Mouse (Mus musculus): Measurements from ENCODE around the gene Mb21d2.

The Mb21d2 gene

DNA sequence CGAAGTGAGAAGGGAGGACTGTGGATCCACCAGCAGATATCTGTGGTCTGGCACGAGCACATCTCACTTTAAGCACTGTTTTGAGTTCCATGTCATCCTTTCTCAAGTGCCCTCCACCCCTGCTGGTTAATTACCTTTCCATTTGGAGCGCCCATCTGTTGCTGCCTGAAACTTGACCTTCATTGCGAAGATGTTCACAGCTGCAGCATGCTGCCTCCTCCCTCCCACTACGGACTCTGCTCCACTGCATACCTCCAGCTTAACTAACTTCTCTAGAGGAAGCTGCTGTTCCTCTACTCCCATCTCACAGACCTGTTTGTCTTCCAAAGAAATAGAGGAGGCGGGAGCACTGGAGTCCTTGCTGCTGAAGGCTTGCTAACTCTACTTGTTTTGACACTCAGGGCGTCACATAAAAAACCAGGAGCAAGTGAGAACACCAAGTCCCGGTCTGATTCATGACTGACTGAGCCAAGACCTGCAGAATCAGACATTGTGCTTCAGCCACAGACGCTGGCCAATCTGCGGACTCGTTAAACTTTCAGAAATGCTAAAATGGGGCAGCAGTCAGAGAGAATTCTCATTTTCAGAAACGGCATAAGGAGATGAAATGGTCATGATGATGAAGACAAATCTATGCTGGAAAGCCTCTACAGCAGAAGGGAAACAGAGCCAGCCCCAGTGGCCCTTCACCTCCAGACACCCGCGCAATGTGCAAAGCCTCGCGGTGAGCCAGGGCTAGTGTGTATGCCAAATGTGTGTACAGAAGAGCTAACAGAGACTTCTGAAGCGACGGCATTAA is 71.1 kb downstream of the Mb21d2 start:
- no peak for DNase-seq

DNA sequence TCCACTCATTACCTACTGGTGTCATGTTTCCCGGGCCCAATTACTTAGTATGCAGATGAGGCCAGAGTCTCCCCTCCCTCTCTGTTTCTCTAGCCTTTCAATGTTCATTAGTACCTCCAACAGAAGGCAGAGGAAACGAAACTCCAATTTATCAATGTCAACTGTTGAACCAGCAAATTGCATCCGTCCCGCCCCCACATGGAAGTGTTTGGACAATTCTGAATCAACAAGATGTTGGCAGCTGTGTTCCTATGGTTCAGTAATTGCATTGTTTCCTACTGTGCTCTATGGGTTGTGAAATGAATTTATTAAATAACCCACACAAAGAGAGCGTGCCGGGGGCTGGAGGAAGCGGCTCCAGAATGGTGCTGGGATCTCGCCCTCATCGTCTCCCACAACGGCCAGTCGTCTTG is 78.1 kb downstream of the Mb21d2 start:
- peak; percentile 60 for DNase-seq

DNA sequence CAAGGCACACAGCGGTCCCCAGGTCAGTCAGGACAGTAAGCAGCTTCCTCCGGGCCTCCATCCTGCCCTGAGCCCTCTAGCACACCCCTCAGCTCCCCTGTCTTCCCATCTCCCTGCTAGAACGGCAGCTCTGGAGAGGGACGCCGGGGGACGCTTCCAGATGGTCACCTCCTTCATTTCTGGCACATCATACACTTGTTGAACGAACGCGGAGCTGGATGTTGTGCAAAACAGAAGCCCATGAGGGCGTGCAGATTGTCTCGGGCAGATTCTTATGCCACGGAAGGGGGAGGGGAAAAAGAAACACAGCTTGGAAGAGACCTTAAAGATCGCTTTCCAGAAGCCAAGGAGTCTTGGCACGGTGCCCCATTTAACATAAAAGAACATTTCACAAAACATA is 78.6 kb downstream of the Mb21d2 start:
- no peak for DNase-seq

DNA sequence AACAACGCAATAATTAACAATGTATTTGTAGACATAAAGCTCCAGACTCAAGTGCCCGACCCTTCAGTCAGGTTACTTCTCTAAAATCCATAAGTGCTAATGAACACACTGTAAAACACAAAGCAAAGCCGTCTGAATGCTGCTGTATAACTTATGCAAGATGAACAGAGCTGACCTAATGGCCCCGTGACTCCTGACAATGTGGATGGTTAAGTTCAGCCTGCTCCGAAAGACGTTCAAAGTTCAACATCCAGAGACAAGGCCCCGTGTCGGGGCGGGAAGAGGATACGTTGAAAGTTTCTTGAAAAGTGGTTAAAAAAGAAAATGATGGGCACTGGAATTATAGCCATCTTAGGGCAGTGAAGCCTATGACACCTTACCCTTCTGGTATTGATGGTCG is 83.3 kb downstream of the Mb21d2 start:
- DNase-seq, result no peak

DNA sequence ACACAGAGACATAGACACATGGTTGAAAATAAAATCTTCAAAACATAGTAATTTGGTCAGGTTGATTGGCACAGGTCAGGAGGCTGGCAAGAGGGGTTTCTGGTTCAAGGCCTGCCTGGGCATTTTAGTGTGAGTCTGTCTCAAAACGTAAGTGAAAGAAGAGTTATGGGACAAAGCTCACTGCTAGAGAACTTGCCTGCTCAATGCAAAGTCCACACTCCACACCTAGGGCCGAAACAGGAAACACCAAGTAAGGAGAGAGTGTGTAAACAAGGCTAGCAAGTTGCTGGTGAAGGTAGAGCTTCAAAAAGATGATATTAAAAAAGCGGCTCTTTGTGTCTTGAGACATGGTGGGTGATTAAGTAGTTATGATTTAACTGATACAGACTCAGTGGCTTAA is 84.1 kb downstream of the Mb21d2 start:
- DNase-seq, result no peak

DNA sequence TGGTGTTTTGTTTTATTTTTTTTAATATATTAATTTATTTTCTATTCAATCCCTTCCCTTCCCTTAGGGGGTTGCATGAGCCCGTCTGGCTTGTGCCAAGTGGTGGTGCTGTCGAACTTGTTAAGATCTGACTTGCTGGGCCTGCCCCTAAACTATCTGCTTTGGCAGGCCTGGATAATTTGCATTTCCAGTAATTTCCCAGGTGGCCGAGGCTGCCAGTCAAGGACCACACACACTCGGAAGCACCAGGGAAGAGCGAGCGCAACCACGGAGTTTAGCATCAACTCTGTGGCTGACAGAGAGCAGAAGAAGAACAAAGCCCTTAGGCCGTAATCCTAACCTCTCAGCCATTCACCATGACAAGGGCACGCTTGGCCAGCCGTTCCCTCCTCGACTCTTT is 88.4 kb downstream of the Mb21d2 start:
- DNase-seq, result peak; percentile 79

DNA sequence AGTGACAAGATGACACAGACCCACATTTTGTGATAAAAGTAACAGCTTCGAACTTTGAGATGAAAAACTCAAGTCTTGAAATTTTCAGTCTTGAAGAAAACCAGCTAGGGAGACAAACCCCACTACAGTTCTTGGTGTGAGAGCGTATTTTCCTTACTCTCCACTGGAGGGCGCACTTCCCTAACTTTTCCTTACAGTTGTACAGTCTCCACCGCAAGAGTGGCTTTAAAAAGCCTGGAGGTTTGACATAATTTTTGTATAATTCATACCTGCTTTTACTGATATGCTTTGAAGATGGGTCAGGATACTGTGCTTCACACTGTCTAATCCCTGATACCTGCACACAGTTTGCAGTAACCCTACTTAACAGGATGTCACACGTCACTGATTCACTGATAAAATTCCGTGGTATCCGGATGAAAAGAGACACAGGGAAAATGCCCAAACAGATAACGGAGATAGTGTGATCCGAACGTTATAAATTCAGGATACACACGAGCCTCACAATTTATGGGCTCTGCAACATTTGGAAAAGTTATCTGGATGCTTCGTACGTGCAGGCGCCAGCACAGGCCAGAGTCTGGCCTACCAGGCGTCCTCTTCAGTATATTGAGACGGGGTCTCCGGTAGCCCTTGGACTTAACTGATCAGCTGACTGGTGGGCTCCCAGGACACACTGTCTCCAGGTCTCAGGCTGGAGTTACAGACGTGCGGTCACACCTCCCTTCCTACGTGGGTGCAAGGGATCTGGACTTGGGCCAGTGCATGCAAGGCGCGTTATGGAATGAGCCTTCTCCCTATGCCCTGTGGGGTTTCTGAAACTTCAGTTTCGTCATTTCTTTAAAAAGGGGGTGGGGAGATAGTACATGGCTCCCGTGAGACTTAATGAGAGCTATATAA is 89.1 kb downstream of the Mb21d2 start:
- peak; percentile 79 for DNase-seq

DNA sequence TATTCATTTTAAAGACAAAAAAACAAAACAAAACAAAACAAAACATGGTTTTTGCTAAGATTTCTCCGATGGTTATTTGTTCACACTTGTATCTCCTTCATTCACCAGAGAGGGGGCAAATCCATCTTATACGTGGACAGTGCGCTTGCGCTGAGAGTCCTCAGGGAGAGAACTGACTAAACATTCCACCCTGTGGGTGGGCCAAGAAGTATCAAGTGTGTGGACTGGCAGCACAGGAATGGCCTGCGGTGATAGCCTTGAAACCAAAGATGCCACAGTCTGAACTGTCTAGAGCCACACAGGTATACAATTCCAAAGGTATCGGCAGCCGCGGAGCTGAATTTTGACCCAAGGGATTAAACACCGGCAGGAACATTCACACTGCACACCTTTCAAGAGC is 89.9 kb downstream of the Mb21d2 start:
- no peak for DNase-seq

DNA sequence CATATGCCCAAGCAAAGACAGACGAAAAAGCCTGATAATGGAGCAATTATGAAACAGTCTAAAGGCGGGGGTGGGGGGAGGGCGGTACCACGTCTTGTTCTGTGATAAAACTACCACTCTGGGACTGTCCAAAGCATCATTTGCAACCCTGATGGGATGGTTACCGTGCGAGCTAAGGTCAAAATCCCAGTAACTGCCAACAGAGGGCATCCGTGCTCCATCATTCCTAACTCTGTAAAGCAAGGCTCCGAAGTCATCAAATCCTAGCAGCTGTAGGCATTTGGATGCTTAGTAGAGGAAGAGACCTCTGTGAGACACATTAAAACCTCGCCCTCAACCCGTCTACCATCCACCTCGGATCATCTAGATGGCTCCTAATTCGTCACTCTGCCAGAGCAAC is 91.5 kb downstream of the Mb21d2 start:
- peak; percentile 77 for DNase-seq

DNA sequence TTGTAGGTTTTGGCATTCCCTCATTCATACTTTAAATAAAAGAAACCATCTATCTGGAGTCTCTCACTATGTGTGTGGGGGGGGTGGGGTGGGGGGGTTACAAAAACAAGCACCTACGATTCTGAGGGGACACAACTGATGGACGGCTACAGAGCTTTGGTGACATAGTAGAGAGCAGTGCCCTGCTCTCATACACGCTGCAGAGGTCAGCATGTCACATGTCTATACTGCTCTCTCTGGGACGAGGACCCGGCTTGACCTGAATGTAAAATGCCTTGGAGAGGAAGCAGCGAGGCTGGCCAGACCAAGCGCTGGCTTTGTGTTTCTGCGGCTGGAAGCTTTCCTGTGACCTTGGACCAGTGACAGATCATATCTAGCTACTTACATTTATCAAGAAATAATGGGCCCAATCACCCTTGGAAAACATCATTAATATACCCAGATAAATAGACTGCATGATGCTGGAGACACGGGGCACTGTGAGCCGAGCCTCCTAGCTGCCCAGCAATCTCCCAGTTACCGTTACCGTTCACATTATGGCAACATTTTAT is 97.3 kb downstream of the Mb21d2 start:
- no peak for DNase-seq

DNA sequence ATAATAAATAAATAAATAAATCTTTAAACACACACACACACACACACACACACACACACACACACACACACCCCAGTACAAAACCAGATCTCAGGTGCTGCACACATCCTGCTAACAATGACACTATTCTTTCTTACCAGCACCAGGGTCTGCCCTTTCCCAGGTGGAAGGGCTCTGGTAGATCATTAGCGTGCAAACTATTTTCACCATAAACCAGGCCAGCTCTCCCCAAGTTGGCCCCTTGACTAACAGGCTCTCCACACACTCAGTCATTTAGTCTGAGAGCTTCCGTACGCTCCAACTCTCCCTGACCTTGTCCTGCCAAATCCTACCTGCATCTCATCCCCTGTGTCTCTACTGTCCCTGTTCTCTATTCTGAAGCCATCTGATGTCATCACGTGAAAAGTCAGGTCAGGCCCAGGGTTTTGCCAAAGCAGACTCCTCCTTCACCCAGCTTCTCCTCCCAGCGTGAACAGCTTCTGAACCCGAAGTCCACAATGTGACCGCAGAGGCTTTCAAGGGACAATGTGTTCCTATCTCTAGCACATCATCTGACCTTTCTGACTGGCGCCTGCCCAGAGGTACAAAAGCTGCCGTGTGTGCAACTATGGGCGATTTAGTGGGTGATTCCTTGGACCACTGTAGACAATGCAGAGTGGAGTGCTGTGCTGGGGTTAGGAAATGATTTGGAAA is 100.1 kb downstream of the Mb21d2 start:
- DNase-seq, result no peak

DNA sequence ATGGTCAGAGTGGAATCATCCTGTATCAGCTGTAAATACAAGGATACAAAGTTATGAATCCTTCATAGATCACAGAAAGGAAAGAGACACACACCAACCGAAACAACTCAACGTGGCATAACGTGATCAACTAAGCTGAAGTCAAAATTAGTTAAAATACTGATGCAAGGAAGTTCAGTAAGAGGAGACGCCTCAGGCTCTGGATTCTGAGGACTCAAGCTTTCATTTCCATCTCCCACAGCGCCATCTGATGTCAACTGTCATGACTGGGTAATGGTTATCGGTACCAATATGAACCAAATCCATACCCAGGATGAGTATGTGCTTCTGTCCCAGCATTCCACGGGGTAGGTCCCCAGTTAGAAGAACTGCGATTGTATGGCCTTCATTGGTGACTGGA is 104.7 kb downstream of the Mb21d2 start:
- no peak for DNase-seq

DNA sequence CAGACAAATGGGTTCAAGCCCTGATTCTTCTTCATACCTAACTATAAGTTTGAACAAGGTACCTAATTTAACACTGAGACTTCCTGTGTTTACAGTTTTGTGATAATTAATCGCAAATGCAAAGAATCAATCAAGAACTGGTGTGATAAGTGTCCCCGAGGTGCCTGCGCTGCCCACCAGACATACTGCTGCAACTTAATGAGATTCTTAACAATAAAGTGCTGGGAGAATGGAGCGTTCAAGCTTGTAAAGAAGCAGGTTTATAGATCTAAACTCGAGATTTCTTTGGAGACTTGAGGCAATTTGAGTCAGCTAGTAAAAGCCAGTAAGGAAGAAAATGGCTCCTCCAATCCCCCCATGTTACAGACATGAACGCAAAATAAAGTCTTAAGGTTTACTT is 107.7 kb downstream of the Mb21d2 start:
- DNase-seq, result no peak

DNA sequence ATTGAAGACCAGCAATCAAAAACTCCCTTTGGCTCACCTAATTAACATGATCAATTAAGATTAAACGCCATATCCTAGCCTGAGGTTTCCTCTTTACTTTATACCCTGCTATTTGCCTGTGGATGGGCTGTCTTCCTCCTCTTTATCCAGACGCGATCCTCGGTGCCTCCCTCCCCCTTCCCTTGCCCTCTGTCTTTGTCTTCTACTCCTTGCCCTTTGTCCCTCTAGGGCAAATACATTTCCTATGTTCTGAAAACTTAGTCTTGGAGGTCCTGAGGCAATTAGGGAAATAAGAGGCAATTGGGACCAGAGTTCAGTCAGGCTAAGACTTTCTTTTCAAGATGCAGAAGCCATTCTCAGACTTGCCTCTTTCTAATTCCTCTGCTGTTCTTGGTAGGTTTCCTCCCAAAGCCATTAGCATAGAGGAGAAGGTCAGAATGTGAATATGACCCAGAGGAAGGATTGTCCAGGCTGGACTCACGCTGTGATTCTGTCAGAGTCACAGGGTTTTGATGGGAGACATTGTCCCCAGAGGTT is 110.7 kb downstream of the Mb21d2 start:
- DNase-seq, result no peak

DNA sequence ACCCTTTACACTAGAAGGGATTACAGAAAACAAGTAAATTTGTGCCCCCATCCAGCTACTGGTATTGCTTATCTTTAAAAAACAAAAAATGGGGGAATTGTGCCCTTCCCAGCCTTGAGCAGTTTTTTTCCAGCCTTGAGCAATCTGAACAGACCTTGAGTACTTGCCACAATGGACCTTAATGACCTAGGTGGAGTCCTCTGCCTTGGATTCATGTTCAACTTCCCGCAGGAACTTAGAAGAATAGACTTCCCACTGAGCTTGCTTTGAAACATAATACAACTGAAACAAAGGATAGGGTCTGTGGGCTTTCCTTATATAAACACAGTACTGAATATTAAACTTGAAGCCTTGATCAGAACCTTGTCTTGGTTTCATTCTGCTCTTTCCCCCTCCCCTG is 116.2 kb downstream of the Mb21d2 start:
- DNase-seq, result no peak

DNA sequence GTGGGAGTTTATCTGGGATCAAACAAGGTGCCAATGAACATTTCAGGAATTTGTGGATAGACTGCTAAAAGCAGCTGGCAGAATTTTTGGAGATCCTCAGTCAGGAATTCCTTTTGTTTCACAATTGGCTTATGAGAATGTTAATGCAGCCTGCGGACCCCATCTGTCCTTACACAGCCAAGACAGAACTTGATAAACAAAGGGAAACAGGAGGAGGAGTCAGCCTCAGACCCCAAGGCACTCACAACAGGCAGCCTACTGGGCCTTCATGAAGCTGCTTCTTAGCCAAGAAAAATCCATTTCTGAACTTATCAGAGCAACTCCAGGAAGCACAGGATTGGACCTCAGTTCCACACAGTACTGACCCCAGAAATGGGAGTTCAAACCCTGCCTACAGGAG is 120.4 kb downstream of the Mb21d2 start:
- DNase-seq, result no peak

DNA sequence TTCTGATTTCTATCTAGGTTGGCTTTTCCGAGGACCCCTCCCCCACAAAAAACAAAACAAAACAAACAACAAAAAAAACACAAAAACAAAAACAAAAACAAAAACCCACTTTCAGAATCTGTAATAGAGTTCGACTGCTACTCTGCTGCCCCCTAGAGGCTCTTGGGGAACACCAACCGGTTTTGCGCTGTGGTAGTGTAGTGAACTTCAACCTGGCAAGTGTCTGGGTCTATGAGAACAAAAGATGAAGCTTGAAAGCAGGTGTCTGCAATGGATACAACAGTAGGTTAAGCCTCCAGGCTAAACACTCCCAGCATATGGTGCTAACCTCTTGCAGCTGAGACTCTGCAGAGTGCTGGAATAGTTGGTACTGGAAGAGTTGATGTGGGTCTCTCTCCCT is 136.4 kb downstream of the Mb21d2 start:
- peak; percentile 80 for DNase-seq

All from embryo, embryonic 11 days (tissue).